Mouse (Mus musculus) telencephalon, adult 2 months (tissue): ENCODE results near the gene Il4.
A peak's percentile ranks its signal among the peaks of the same experiment; 100 is the strongest.

Source experiments
- DNase-seq: peaks from one replicate; pipeline ENCODE4 v3.0.0-alpha.2; 2011; ENCODE audit warnings: low read depth, low spot score

Il4 gene

GRCm38 (mm10) chr11:53618619-53619198, at the start of gene Il4:
Gene Il4 (minus strand): TSS chr11:53618669.
- DNase-seq = no peak

- DNase-seq = no peak
Measured at GRCm38 (mm10) chr11:53664091-53664490, 45.6 kb upstream of the Il4 start.

- DNase-seq = peak; percentile 41
Measured at GRCm38 (mm10) chr11:53662794-53663674, 44.6 kb upstream of the Il4 start.

- no peak for DNase-seq
Measured at GRCm38 (mm10) chr11:53657828-53658227, 39.4 kb upstream of the Il4 start.

GRCm38 (mm10) chr11:53657381-53657780, 38.9 kb upstream of the Il4 start:
- DNase-seq = no peak

GRCm38 (mm10) chr11:53656558-53657202, 38.2 kb upstream of the Il4 start:
- no peak for DNase-seq

- DNase-seq = no peak
Measured at GRCm38 (mm10) chr11:53655043-53655442, 36.6 kb upstream of the Il4 start.

GRCm38 (mm10) chr11:53652427-53652826, 34.0 kb upstream of the Il4 start:
- DNase-seq = no peak

- no peak for DNase-seq
Measured at GRCm38 (mm10) chr11:53651441-53651840, 33.0 kb upstream of the Il4 start.

- no peak for DNase-seq
Measured at GRCm38 (mm10) chr11:53644017-53644416, 25.5 kb upstream of the Il4 start.

- no peak for DNase-seq
Measured at GRCm38 (mm10) chr11:53642744-53643279, 24.3 kb upstream of the Il4 start.

- no peak for DNase-seq
Measured at GRCm38 (mm10) chr11:53637803-53638260, 19.4 kb upstream of the Il4 start.

GRCm38 (mm10) chr11:53637046-53637802, 18.8 kb upstream of the Il4 start:
- DNase-seq = no peak

GRCm38 (mm10) chr11:53636183-53636646, 17.7 kb upstream of the Il4 start:
- no peak for DNase-seq

- no peak for DNase-seq
Measured at GRCm38 (mm10) chr11:53635590-53636182, 17.2 kb upstream of the Il4 start.

GRCm38 (mm10) chr11:53634556-53634955, 16.1 kb upstream of the Il4 start, which contains the start of gene Il13:
Gene Il13 (minus strand): TSS chr11:53634702.
- no peak for DNase-seq

GRCm38 (mm10) chr11:53633644-53634043, 15.2 kb upstream of the Il4 start:
- DNase-seq = no peak

GRCm38 (mm10) chr11:53632122-53632733, 13.8 kb upstream of the Il4 start:
- no peak for DNase-seq

GRCm38 (mm10) chr11:53627859-53628258, 9.4 kb upstream of the Il4 start:
- DNase-seq = peak; percentile 51

GRCm38 (mm10) chr11:53626802-53627373, 8.4 kb upstream of the Il4 start:
- DNase-seq = no peak
